Mouse (Mus musculus) thymus, adult 18-20 months (tissue): Measurements from ENCODE around the gene Klhl6.
A peak's percentile ranks its signal among the peaks of the same experiment; 100 is the strongest.

Experiments used
- DNase-seq, 2 experiments: peaks; one replicate each; pipeline ENCODE4 v3.0.0; 2022; ENCODE audit warnings: mixed read lengths in 2 of 2

The Klhl6 gene

GRCm38 (mm10) chr16:19968666-19969065 lies 14.2 kb downstream of the Klhl6 start:
- no peak for DNase-seq

- no peak for DNase-seq
Measured at GRCm38 (mm10) chr16:19967897-19968392, 14.9 kb downstream of the Klhl6 start.

GRCm38 (mm10) chr16:19966976-19967375 lies 15.9 kb downstream of the Klhl6 start:
- DNase-seq, result no peak

- no peak for DNase-seq
Measured at GRCm38 (mm10) chr16:19966437-19966836, 16.4 kb downstream of the Klhl6 start.

GRCm38 (mm10) chr16:19962951-19963350 lies 19.9 kb downstream of the Klhl6 start:
- DNase-seq, result no peak

- no peak for DNase-seq
Measured at GRCm38 (mm10) chr16:19961070-19961469, 21.8 kb downstream of the Klhl6 start.

- DNase-seq, result no peak
Measured at GRCm38 (mm10) chr16:19960407-19961058, 22.3 kb downstream of the Klhl6 start.

GRCm38 (mm10) chr16:19957051-19957450 lies 25.8 kb downstream of the Klhl6 start:
- DNase-seq, result no peak

- no peak for DNase-seq
Measured at GRCm38 (mm10) chr16:19947336-19947735, 35.5 kb downstream of the Klhl6 start.

- no peak for DNase-seq
Measured at GRCm38 (mm10) chr16:19946578-19947298, 36.1 kb downstream of the Klhl6 start.

- no peak for DNase-seq
Measured at GRCm38 (mm10) chr16:19920823-19921222, 62.0 kb downstream of the Klhl6 start.

GRCm38 (mm10) chr16:19918286-19918685 lies 64.6 kb downstream of the Klhl6 start:
- no peak for DNase-seq

- DNase-seq, result no peak
Measured at GRCm38 (mm10) chr16:19912582-19912981, 70.3 kb downstream of the Klhl6 start.

- no peak for DNase-seq
Measured at GRCm38 (mm10) chr16:19908291-19908690, 74.5 kb downstream of the Klhl6 start.

GRCm38 (mm10) chr16:19907103-19907502 lies 75.7 kb downstream of the Klhl6 start:
- DNase-seq, result peak in 1 of 2 experiments; percentile 36

GRCm38 (mm10) chr16:19904734-19905479 lies 77.9 kb downstream of the Klhl6 start:
- DNase-seq, result no peak

- DNase-seq, result no peak
Measured at GRCm38 (mm10) chr16:19903792-19904191, 79.0 kb downstream of the Klhl6 start.
